Mouse (Mus musculus) CD4-positive, CD25-positive, alpha-beta regulatory T cell, adult 2 months (primary cell): ENCODE measurements at regions not wholly inside any gene's neighbourhood (a gene's known extent, or its start where the extent isn't known, plus 50 kb on each side); places are given as distances from the start of the nearest gene placed in this dataset.

Source experiments
- DNase-seq: peaks from one replicate; pipeline ENCODE4 v3.0.0-alpha.2; 2012; ENCODE audit warnings: low read depth, low spot score

DNA sequence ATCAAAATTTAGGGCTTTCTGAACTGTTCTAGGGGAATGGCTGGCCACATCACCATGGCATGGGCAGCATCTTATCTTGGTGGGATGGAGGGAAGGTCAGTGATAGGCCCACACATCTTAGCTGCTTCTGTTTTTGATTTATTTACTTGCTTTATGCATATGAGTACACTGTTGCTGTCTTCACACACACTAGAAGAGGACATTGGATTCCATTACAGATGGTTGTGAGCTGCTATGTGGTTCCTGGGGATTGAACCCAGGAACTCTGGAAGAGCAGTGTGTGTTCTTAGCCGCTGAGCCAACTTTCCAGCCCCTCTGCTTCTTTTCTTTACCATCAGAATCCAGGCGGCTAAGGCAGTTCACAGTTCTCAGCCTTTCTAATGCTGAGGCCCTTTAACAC lies 260.4 kb downstream of the Dact1 start:
- DNase-seq, result no peak

DNA sequence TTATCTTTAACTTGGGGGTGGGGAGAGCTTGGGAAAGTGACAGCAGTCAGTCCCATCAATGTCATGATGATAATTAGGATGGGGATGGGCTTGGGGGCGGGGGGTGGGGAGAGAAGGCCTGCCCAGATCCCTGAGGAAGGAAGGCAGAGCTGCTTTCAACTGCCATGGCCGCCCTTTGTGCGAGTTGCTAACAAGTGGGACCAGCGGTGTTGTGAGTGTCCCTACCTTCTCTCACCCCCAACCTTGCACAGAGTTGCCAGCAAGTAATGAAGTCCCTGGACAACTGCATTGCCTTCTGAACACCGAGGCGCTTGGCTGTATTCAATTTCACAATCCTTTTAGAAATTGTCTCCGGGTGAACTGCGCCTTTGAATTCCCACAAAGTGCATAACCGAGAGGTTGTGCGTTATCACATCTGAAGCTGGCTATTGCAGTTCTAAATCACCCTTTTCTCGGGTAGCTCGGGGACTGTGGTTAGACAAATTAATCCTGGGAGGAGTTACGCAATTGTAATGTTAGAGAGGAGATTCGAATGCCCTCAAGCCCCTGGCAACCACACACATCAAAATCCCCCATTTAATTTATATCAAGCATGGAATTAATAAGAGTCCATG lies 257.9 kb upstream of the Daam1 start:
- DNase-seq, result no peak

DNA sequence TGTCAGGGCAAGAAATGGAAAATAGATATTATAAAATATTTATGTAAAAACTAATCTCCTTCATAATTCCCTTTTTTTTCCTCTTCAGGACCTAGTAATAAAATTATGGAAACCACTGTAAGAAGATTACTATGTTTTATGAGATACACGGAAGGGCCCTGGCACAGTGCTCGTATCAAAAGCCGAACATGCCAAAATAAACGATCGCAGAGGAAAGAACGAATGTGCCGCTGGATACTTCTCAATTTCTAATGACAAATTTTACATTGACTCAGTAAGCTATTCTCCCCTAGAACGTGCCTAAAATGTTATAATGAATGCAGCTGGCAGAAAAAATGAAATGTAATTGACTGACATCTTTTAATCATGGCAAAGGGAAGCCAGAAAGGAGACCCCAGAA lies 257.4 kb upstream of the Daam1 start:
- no peak for DNase-seq

DNA sequence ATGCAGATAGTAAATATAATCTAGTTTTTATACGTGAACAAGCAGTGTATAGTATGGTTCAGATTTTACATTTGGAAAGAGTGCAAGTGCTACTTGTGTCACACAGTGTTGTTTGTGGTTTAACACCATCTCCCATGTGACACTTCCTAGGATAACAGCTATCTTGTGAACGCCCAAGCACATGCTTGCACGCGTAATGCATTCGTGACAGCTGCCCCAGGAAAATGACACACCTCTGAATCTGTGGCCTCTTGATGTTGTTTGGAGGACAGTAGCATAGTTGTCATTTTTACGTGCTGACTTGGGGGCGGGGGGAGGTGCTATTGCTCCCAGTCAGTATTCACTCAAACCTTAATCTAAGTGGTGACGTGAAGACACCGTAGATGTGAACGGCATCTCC lies 256.2 kb upstream of the Daam1 start:
- DNase-seq, result no peak

DNA sequence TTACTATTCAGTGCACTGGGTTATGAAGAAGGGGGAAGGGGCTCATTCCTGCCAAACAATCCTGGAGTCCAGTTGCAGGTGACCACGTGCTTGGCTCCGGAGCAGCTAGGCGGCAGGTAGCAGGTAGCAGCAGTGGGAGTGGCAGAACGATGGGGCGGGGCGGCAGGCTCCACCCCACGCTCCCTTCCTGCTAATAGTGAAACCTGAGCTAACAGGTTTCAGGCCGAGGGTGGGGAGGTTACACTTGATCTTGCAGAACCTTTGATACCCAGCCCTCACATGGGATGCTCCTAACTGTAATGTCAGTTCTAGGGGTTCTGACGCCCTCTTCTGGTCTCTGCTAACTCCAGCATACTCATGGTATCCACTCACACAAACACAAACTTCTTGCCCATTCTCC lies 253.5 kb upstream of the Daam1 start:
- DNase-seq, result peak; percentile 35

DNA sequence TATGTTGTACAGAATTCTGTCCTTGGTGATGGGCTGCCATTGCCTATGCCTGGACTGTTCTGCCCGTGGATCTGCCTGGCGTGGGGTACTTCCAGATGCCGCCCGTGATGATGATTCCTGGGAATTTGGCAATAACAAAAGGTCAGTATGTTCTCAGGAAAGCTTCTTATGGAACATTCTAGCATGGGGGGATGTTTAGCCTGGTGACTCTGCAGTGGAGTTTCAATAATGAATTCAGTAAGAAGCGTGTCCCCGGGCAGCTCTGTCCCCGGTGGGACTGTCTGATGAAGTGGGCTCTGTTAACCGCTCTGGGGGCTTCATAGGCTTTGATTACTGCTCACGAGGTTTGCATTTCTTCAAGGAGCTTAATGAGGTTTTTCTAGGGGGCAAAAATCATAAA lies 252.9 kb upstream of the Daam1 start:
- DNase-seq, result no peak

DNA sequence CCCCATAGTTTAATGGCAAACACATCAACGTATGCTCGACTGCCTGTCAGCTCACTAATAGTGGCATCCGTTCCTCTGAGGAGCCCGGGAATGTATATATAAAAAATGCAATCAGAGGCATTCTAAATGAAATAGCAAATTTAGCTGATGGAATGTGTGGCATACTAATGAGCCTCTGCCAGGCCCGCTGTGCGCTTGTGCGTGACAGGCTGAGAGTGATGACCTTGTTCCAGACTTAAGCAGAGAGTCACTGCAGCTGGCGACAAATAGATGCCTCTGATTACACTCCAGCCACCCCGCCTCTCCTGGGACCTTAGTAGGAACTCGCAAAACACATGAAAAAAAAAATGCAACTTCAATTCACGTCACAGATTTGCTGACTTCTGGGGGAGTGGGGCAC lies 252.0 kb upstream of the Daam1 start:
- DNase-seq, result no peak

DNA sequence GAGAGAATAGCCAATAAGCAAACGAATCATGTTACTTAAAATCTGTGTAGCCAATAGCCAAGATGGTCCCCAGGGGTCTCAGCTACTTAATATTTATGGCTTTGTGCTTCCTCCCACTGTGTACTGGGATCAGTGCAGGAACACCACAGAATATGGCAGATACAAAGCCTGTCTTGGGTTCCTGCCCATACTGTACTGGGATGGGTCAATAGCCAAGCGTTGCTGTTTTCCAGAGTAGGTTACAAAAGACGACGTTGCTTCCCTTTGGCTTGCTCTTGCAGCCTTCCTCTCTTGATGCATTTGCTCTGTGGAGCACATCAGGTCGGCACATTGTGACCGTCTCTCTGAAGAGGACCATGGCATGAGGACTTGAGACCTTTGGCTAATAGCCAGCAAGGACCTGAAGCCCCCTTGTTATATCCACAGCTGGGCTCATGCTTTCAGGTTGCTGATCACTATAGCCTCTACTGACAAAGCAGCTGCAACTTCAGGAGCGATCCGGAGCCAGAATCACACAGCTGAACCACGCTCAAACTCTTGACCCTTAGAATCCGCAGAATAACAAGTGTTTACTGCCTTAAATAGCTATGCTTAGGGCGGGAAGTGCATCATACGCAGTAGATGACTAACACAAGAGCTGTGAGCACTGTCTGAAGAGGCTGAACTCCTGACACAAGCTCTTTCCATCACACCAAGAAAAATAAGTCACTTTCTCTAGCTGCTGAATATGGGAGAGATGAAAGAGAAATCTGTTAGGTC lies 250.2 kb upstream of the Daam1 start:
- no peak for DNase-seq

DNA sequence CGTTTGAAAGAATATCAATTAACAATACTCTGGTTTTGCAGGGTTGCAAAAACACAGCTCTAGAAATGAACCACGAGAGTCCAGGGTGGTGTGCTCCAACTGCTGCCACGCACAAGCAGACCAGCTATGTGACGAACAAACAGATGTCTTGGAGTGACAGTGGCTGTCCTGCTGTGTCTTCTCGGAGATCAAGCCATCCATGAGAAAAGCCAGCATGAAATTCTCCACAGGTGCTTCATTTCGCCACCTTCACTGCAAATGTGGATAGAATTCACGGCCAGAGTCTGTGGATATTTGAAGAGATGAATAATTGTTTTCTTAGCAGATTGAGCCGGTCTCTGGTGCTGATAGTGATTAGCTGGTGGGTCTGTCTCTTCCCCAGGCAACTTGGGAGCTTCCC lies 246.3 kb upstream of the Daam1 start:
- DNase-seq, result no peak

DNA sequence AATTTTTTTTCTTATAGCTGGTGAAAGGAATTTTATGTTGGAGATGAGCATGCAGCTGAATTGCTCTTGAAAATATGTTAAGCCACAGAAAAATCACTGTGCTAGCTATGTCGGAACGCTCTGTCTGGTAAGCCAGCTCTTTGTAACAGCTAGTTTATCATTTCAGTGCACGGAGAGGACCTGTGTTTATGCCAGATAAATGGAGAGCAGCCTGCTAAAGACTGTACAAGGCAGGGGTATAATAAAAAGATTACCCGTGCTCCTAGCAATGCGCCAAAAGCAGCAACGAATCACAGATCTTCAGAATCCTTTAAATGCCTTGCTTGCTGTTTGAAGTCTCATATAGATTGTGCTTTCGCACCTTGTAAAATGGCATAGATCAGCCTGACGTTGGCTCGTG lies 232.2 kb upstream of the Daam1 start:
- DNase-seq, result no peak

DNA sequence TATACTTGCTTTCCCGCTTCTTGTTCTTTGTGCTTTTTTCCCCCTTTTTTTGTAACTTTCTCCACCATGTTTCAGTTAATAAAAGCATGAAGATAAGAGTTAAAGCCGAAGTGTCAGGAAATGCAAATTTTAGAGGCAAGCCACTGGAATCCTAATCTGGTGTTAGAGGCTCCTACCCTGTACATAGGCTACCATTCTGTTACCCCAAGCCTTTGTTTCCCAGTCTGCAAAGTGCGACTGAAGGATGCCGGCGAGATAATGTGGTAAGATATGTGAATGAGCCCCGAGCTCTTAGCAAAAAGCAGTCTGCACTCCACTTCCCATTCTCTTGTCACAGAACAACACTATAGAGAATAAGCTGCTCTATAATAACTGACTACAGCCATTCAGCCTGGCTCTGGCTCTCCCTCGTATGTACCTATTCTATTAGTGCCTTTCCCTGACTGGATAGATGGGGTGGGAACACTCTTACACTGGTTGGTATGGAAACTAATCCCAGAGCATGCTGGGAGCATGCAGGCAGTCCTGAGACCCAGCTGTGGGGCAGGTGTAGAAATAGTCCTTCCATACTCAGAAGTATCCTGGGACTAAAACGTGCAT lies 229.7 kb upstream of the Daam1 start:
- DNase-seq, result no peak

DNA sequence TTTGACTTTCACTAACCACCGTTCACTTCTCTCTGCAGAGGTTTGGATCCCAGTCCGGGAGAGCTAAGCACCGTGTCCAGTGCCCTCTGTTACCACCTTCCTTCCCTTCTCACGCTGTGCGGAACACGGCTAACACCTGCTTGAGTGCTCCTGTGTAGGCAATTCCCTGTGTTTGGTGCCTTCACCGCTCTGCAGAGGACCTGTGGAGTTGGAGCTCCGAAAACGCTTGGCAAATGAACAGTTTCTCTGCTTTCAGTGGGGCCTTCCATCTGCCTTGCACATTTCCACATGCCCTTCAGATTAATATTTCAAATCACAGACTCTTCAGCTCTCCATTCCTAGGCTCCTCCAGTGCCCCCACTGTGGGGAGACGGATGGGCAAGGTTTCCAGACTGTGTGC lies 227.7 kb upstream of the Daam1 start:
- no peak for DNase-seq

DNA sequence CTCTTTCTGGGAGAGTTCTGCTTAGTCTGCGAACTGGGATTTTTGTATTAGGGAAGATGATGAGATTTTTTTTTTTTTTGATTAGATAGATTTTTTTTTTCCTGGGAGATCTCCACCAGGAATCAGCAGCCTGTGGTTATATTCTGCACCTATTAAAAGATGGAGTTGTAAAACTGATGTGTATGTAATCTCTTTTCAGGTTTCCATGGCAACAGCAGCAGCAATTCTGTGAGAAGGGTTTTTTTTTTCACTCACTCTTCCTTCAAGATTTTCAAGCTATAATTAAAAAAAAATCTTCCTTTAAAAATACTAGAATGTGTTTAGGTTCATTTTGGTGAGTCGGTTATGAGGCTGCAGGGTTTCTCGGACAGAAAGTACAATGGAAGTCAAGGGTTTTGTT lies 224.5 kb upstream of the Daam1 start:
- no peak for DNase-seq

DNA sequence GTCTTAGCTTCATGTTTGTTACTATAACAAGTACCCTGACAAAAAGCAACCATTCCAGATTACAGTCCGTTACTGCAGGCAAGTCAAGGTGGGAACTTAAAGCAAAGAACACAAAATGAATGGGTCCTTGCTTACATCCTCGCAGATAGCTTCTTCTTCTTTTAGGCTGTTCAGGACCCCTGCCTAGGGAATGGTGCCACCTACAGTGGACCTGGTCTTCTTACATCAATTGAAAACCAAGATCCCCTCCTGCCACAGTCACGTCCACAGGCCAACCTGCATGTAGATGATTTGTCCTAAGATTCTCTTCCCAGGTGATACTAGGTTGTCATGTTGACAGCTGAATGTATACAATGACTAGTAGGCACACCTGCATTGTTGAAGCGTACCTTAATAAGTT lies 222.9 kb upstream of the Daam1 start:
- DNase-seq, result no peak

DNA sequence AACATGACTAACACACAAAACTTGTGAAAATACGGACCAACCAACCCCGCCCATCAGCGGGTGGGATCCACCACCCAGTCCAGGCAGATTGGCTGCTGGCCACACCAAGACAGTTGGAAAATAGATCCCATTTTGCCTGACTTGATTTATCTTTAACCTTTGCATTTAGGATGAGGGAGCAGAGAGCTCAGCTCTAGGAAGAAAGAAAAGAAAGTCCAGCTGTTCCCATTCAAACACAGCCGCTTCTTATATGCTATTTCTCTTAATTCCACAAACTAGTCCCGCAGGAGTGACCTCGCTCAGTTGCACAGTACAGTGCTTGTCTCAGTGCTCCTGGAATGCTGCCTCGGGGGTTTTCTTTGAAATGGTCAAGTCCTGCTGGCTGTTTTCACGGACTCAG lies 217.6 kb upstream of the Daam1 start:
- no peak for DNase-seq

DNA sequence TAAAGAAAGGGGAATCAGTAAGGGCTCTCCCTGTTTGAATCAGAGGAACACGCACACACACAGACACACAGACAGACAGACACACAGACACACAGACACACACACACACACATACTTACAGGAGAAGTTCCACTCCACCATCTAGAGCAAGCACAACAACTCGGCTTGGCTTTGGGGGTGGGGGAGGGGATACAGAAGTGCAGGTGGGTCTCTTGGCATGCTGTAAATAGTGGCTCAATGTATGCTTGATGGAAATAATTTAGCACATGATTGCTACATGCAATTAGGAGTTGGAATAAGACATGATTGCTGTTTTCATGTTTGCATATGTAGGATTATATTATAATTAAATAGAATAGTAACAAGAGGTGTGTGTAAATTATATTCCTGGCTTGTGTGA lies 215.9 kb upstream of the Daam1 start:
- DNase-seq, result no peak

DNA sequence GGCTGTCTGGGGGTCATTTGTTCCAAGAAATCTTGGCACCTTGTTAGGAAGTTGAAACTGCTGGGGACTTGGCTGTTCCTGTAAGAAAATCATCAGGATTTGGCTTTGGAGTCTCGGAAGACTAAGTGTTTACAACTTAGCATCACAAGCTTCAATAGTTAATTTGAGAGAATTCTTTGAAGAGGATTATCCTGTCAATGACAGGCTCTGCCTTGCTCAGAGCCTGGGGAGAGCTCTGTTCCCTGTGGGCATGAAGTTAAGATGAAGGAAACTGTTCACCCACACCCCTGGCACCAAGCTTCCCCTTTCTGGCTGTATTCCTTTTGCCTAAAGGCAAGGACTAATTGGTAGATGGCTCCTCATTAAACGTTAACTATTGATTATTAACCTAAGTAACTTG lies 215.5 kb upstream of the Daam1 start:
- no peak for DNase-seq

DNA sequence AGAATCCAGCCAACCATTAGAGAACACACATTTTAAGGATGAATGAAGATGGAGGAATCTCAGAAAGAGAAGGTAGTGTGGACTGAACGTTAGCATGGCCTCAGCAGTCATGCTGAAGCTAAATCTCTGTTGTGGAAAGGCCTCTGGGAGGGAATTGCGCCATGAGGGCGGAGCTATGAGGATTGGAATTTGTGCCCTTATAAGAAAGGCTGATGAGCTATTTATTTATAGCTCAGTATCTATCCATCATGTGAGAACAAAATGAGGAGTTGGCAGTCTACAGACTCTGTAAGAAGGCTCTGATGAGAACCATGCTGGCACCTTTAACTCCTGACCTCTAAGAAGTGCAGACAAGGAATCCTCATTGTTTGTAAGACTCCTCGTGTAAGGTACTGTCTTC lies 214.8 kb upstream of the Daam1 start:
- no peak for DNase-seq

DNA sequence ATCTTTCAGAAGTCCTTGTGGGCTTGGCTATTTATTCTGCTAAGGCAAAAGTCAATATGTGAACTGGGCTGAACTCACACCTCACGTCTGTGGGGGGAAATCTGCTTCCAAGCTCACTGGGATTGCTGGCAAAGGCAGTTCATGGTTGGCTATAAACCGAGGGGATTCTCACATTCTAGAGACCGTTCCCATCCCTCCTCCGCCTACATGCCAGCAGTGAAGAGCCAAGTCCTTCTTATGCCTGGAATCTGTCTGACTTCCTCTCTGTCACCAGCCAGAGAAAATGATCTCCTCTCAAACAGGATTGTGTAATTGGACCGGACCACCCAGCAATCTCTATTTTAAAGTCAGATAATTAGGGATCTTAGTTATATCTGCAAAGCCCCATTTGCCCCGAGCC lies 212.4 kb upstream of the Daam1 start:
- no peak for DNase-seq

DNA sequence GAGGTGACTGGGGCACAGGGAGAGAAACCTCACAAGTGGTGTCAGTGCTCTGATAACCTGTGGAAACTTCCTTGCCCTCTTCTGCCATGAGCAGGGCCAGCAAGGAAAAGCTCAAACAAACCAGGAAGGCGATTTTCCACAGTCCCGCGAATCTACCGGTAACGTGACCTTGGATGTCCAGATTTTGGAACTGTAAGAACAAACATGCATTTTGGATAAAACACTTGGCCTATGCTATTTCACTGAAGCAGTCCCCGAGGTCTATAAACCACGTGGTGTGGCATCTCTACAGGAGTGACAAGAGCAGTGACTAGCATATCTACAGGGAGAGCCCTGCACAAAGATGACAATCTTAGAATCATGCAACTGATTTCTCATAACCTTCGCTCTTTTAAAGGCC lies 211.9 kb upstream of the Daam1 start:
- DNase-seq, result no peak

DNA sequence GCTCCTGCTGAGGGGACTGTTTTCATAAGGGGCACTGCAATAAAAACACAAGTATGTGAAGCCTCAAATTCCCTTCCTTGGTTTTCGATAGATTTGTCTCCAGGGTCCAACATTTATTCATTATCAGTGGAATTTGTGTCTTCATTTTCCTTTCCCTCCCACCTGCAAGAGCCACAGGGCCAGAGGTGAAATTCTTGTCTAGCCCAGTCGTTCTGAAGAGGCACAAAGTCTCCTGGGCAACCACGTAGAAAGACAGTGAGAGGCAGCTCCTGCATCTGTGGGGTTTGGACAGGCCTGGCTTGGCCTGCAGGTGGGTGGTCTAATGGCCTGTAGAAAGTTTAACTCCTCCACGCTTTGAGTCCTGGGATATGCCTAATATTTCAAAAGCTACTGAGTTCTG lies 211.3 kb upstream of the Daam1 start:
- no peak for DNase-seq

DNA sequence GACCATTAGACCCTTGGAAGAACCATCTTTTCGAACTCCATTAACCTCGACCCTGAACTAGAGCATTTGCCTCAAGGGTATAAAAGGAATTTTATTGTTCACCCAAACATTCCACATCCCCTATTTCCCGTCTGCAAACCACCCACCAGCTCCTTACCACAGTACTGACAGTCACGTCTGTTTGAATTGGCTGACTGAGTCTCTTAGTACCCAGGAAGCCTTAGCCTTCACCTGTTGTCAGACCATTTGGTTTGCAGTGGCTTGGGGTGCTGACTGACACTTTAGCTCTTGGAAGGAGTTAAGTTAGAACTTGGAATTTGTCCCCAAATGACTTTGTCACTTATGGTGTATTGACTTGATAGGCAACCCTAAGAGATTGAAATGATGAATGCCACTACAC lies 209.3 kb upstream of the Daam1 start:
- DNase-seq, result no peak

DNA sequence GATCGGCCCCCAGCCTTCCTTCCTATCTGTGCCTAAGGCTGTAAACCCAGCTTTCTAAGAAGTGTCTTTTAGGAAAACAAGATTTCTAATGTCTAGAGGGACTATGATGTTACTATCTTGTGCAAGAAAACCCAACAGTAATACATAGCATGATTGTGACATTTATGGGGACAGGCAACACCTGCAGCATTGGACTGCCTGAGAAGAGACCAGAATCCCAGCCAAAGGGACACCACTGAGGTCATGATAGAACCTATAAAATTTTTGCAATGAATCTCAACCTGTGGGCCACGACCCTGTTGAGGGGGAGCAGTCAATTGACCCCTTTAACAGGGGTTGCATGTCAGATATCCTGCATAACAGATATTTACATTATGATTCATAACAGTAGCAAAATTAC lies 208.1 kb upstream of the Daam1 start:
- no peak for DNase-seq
